Comparison of ENCODE assay signal across 9 mouse cellular contexts in genomic region chr1:170215590-170215989, GRCm38 (mm10). TPM values are rescaled to one million over a fixed set of nuclear protein-coding genes. Genes with fewer than 3 reads are reported as not detected.
DNase-seq lines count a peak whose midpoint lies in the region; ATAC-seq and TF ChIP-seq lines count a peak whose summit lies in the region.
"Had no signal": no experiment of that assay in that cellular context is flagged by ENCODE, and none has a peak within 500 bp of the region (broad histone marks: within the 10 kb centered on the region; RNA-seq: fewer than 3 reads in every experiment).

No protein-coding gene starts in this region.

- no peak overlapping the region; the same call in 1 of the 2 replicates for H3K9ac ChIP-seq in heart, embryonic 11.5 days (ENCODE audit: low read depth, low read length)
- no peak overlapping the region for H3K9ac ChIP-seq in forebrain, embryonic 15.5 days (replicated peaks)
- no peak overlapping the region for H3K9ac ChIP-seq in liver, embryonic 16.5 days (ENCODE audit: low read depth, low read length)

- H3K79me2 ChIP-seq in C2C12 (ENCODE audit: control insufficient read depth, insufficient read depth) = peaks cover 39% of the 10 kb centered on the region

- H3K27ac ChIP-seq in heart, embryonic 11.5 days (ENCODE audit: low read depth, low read length) = no peak overlapping the region
- 0 out of 2 replicates have a peak overlapping the region, but pooled peaks have one; percentile 75 for H3K27ac ChIP-seq in forebrain, embryonic 15.5 days (replicated peaks)
- no peak overlapping the region for H3K27ac ChIP-seq in liver, embryonic 16.5 days (ENCODE audit: low read length)

- WGBS in heart, embryonic 11.5 days (ENCODE audit: insufficient replicate concordance) = 61% methylated on average over 3 of the region's 3 CpGs
- WGBS in forebrain, embryonic 15.5 days = 80% methylated on average over 3 of the region's 3 CpGs
- 60% methylated on average over 3 of the region's 3 CpGs for WGBS in liver, embryonic 16.5 days (ENCODE audit: insufficient replicate concordance)

- peaks cover 27% of the 10 kb centered on the region for H3K79me3 ChIP-seq in C2C12 (ENCODE audit: low read depth)

- H3K4me2 ChIP-seq in heart, embryonic 11.5 days = peak overlapping the region; percentile 47
- H3K4me2 ChIP-seq in forebrain, embryonic 15.5 days (replicated peaks) = peak overlapping the region; percentile 70
- peak overlapping the region; percentile 83 for H3K4me2 ChIP-seq in liver, embryonic 16.5 days (ENCODE audit: low read depth, low read length)

- TF ChIP-seq CTCF in C2C12 (IDR thresholded peaks at IDR 0.05; ENCODE audit: control insufficient read depth, insufficient read depth, insufficient read length) = no peak

- DNase-seq in heart, postnatal 4 days = no peak
- no peak for DNase-seq in cerebellum, postnatal 25 days
- DNase-seq in kidney, adult 8-10 months = no peak
- DNase-seq in urinary bladder, adult 18-20 months (ENCODE audit: low spot score in 2 of 2) = no peak

- H3K4me3 ChIP-seq in heart, embryonic 11.5 days (ENCODE audit: low read depth, low read length) = peak overlapping the region; percentile 95
- peak overlapping the region; percentile 90 for H3K4me3 ChIP-seq in C2C12 (ENCODE audit: insufficient read depth, poor library complexity, severe bottlenecking)
- H3K4me3 ChIP-seq in forebrain, embryonic 15.5 days = peak overlapping the region; percentile 70
- peak overlapping the region; percentile 86 for H3K4me3 ChIP-seq in liver, embryonic 16.5 days (ENCODE audit: low read depth, low read length)

- ATAC-seq in heart, embryonic 11.5 days (replicated peaks; ENCODE audit: insufficient number of reproducible peaks, low FRiP score, low TSS enrichment) = no peak
- peak; percentile 42 for ATAC-seq in forebrain, embryonic 15.5 days (replicated peaks)
- no peak for ATAC-seq in liver, embryonic 16.5 days (ENCODE audit: low read depth)

- H3K27me3 ChIP-seq in heart, embryonic 11.5 days (ENCODE audit: control insufficient read depth, insufficient read depth, low read length) = no peaks in the 10 kb centered on the region
- no peaks in the 10 kb centered on the region for H3K27me3 ChIP-seq in C2C12 (ENCODE audit: control insufficient read depth, insufficient read depth, insufficient read length)
- peaks cover 6% of the 10 kb centered on the region; the same call in 1 of the 2 replicates for H3K27me3 ChIP-seq in forebrain, embryonic 15.5 days
- peaks cover 3% of the 10 kb centered on the region; the same call in 1 of the 2 replicates for H3K27me3 ChIP-seq in liver, embryonic 16.5 days (ENCODE audit: control insufficient read depth, insufficient read depth, low read depth, low read length)

- no peaks in the 10 kb centered on the region for H3K36me3 ChIP-seq in heart, embryonic 11.5 days (ENCODE audit: control insufficient read depth, insufficient read depth, low read length)
- H3K36me3 ChIP-seq in C2C12 (ENCODE audit: control insufficient read depth, insufficient read depth) = peaks cover 8% of the 10 kb centered on the region
- peaks cover 10% of the 10 kb centered on the region for H3K36me3 ChIP-seq in forebrain, embryonic 15.5 days
- peaks cover 7% of the 10 kb centered on the region; the same call in 1 of the 2 replicates for H3K36me3 ChIP-seq in liver, embryonic 16.5 days (ENCODE audit: control insufficient read depth, insufficient read depth)

- no peak overlapping the region for H3ac ChIP-seq in C2C12 (ENCODE audit: control insufficient read depth, insufficient read length, low read depth)

- H3K4me1 ChIP-seq in heart, embryonic 11.5 days (ENCODE audit: control insufficient read depth, insufficient read depth, low read length) = no peaks in the 10 kb centered on the region; the same call in 1 of the 2 replicates
- H3K4me1 ChIP-seq in forebrain, embryonic 15.5 days = peaks cover 14% of the 10 kb centered on the region
- H3K4me1 ChIP-seq in liver, embryonic 16.5 days (ENCODE audit: control insufficient read depth, low read depth, low read length) = peaks cover 6% of the 10 kb centered on the region

- no peaks in the 10 kb centered on the region for H3K9me3 ChIP-seq in heart, embryonic 11.5 days (replicated peaks; ENCODE audit: control insufficient read depth, low read length)
- H3K9me3 ChIP-seq in forebrain, embryonic 15.5 days = no peaks in the 10 kb centered on the region
- no peaks in the 10 kb centered on the region for H3K9me3 ChIP-seq in liver, embryonic 16.5 days (replicated peaks; ENCODE audit: control insufficient read depth, low read length)

TF ChIP-seq in C2C12, 6 proteins besides CTCF, POLR2A, EP300 and RAD21:
- TF ChIP-seq FOSL1 (IDR thresholded peaks at IDR 0.05; ENCODE audit: insufficient read depth, low read length, poor library complexity, severe bottlenecking) = no peak

RNA-seq across cellular contexts. Expression of gene Uhmk1, which starts 0.4 kb away (rescaled TPM):
- polyA plus RNA-seq in heart, embryonic 11.5 days (2014; fragmentation: Nextera tagmentation; extraction: Ambion mirVana) = 9.3 and 14.3 TPM in 2 replicates
- 10 to 100 TPM; 18.9 to 19.8 TPM for total RNA-seq in heart, postnatal 4 days (2021)
- 8.7 TPM for polyA plus RNA-seq in C2C12 (2012; fragmentation: generic; extraction: Trizol)
- 7.1 and 7.5 TPM in 2 replicates for polyA plus RNA-seq in forebrain, embryonic 15.5 days (2015; fragmentation: Nextera tagmentation; extraction: Ambion mirVana)
- polyA plus RNA-seq in liver, embryonic 16.5 days (2015; fragmentation: Nextera tagmentation; extraction: Ambion mirVana) = 5.5 and 6.0 TPM in 2 replicates

RNA-seq across cellular contexts. Expression of gene Sh2d1b2, which starts 17.0 kb away (rescaled TPM):
- polyA plus RNA-seq in heart, embryonic 11.5 days (2014; fragmentation: Nextera tagmentation; extraction: Ambion mirVana) = not detected in 2 replicates
- total RNA-seq in heart, postnatal 4 days (2021) = not detected
- polyA plus RNA-seq in C2C12 (2012; fragmentation: generic; extraction: Trizol) = 0.12 TPM
- not detected in 2 replicates for polyA plus RNA-seq in forebrain, embryonic 15.5 days (2015; fragmentation: Nextera tagmentation; extraction: Ambion mirVana)
- polyA plus RNA-seq in liver, embryonic 16.5 days (2015; fragmentation: Nextera tagmentation; extraction: Ambion mirVana) = not detected in 2 replicates
- total RNA-seq: left cerebral cortex, postnatal 25 days had no signal

RNA-seq across cellular contexts. Expression of gene Uap1, which starts 40.8 kb away (rescaled TPM):
- polyA plus RNA-seq in heart, embryonic 11.5 days (2014; fragmentation: Nextera tagmentation; extraction: Ambion mirVana) = 58.6 and 67.6 TPM in 2 replicates
- total RNA-seq in heart, postnatal 4 days (2021) = 10 to 100 TPM; 40.4 to 49.6 TPM
- polyA plus RNA-seq in C2C12 (2012; fragmentation: generic; extraction: Trizol) = 17.5 TPM
- 55.2 and 58.7 TPM in 2 replicates for polyA plus RNA-seq in forebrain, embryonic 15.5 days (2015; fragmentation: Nextera tagmentation; extraction: Ambion mirVana)
- 27.3 and 31.7 TPM in 2 replicates for polyA plus RNA-seq in liver, embryonic 16.5 days (2015; fragmentation: Nextera tagmentation; extraction: Ambion mirVana)
